Mouse (Mus musculus): ENCODE measurements at regions not wholly inside any gene's neighbourhood (a gene's known extent, or its start where the extent isn't known, plus 50 kb on each side); places are given as distances from the start of the nearest gene placed in this dataset.

- H3K4me2 ChIP-seq: no peak overlapping the region
- no peak overlapping the region for H3K4me3 ChIP-seq (replicated peaks)
- H3K9me3 ChIP-seq (replicated peaks): no peaks in the 10 kb centered on the region
- no peak overlapping the region for H3K27ac ChIP-seq
- no peak overlapping the region for H3K9ac ChIP-seq
- WGBS: 58% methylated on average over 2 of the region's 2 CpGs
- peaks cover 18% of the 10 kb centered on the region for H3K27me3 ChIP-seq
- ATAC-seq (replicated peaks; ENCODE audit: low FRiP score): no peak
- H3K4me1 ChIP-seq: peaks cover 28% of the 10 kb centered on the region
- H3K36me3 ChIP-seq: no peaks in the 10 kb centered on the region
Observed at GRCm38 (mm10) chr8:26840286-26840685, 136.8 kb upstream of the Zfp703 start.

- no peak overlapping the region for H3K27ac ChIP-seq
- 80% methylated on average over 12 of the region's 12 CpGs for WGBS
- H3K9me3 ChIP-seq (replicated peaks): no peaks in the 10 kb centered on the region
- ATAC-seq (replicated peaks; ENCODE audit: low FRiP score): no peak
- no peak overlapping the region for H3K4me3 ChIP-seq (replicated peaks)
- no peak overlapping the region for H3K9ac ChIP-seq
- H3K36me3 ChIP-seq: no peaks in the 10 kb centered on the region
- peaks cover 15% of the 10 kb centered on the region; the same call in 1 of the 2 replicates for H3K27me3 ChIP-seq
- H3K4me1 ChIP-seq: peaks cover 24% of the 10 kb centered on the region
- H3K4me2 ChIP-seq: no peak overlapping the region
Observed at GRCm38 (mm10) chr8:26840745-26841680, 136.1 kb upstream of the Zfp703 start.

- Histone ChIP-seq H3K4me2 (no peak overlapping the region), H3K9ac (no peak overlapping the region), H3K36me3 (no peaks in the 10 kb centered on the region), H3K27me3 (0 out of 2 replicates have a peak, but pooled peaks cover 4% of the 10 kb centered on the region), H3K4me3 (replicated peaks) (no peak overlapping the region), H3K27ac (0 out of 2 replicates have a peak overlapping the region, but pooled peaks have one; percentile 16), H3K4me1 (peaks cover 40% of the 10 kb centered on the region), H3K9me3 (replicated peaks) (no peaks in the 10 kb centered on the region)
- 45% methylated on average over 6 of the region's 6 CpGs for WGBS
- no peak for ATAC-seq (replicated peaks; ENCODE audit: low FRiP score)
Observed at GRCm38 (mm10) chr8:26843714-26844113, 133.4 kb upstream of the Zfp703 start.

GRCm38 (mm10) chr8:26844132-26844808 is 132.9 kb upstream of the Zfp703 start:
- no peak overlapping the region for H3K4me2 ChIP-seq
- peak overlapping the region; percentile 16; the same call in 1 of the 2 replicates for H3K27ac ChIP-seq
- WGBS: 32% methylated on average over 8 of the region's 8 CpGs
- no peaks in the 10 kb centered on the region for H3K36me3 ChIP-seq
- H3K9me3 ChIP-seq (replicated peaks): no peaks in the 10 kb centered on the region
- H3K4me1 ChIP-seq: peaks cover 46% of the 10 kb centered on the region
- ATAC-seq (replicated peaks; ENCODE audit: low FRiP score): 0 out of 2 replicates have a peak, but pooled peaks have one; percentile 24
- H3K9ac ChIP-seq: no peak overlapping the region
- no peak overlapping the region for H3K4me3 ChIP-seq (replicated peaks)
- 0 out of 2 replicates have a peak, but pooled peaks cover 4% of the 10 kb centered on the region for H3K27me3 ChIP-seq

- Histone ChIP-seq H3K27me3 (0 out of 2 replicates have a peak, but pooled peaks cover 6% of the 10 kb centered on the region), H3K4me2 (no peak overlapping the region), H3K36me3 (no peaks in the 10 kb centered on the region), H3K27ac (no peak overlapping the region), H3K4me3 (replicated peaks) (no peak overlapping the region), H3K4me1 (peaks cover 51% of the 10 kb centered on the region), H3K9ac (no peak overlapping the region), H3K9me3 (replicated peaks) (no peaks in the 10 kb centered on the region)
- 80% methylated on average over 6 of the region's 6 CpGs for WGBS
- ATAC-seq (replicated peaks; ENCODE audit: low FRiP score): no peak
Observed at GRCm38 (mm10) chr8:26844809-26845143, 132.3 kb upstream of the Zfp703 start.

GRCm38 (mm10) chr8:26845481-26846194 is 131.5 kb upstream of the Zfp703 start:
- H3K27ac ChIP-seq: no peak overlapping the region
- ATAC-seq (replicated peaks; ENCODE audit: low FRiP score): no peak

GRCm38 (mm10) chr8:26847009-26847408 is 130.1 kb upstream of the Zfp703 start:
- 73% methylated on average over 9 of the region's 9 CpGs for WGBS
- ATAC-seq (replicated peaks; ENCODE audit: low FRiP score): no peak
- Histone ChIP-seq H3K36me3 (no peaks in the 10 kb centered on the region), H3K9me3 (replicated peaks) (no peaks in the 10 kb centered on the region), H3K27ac (no peak overlapping the region), H3K4me2 (no peak overlapping the region), H3K27me3 (0 out of 2 replicates have a peak, but pooled peaks cover 8% of the 10 kb centered on the region), H3K9ac (no peak overlapping the region), H3K4me3 (replicated peaks) (no peak overlapping the region), H3K4me1 (peaks cover 72% of the 10 kb centered on the region)

More at GRCm38 (mm10) chr8:26845481-26846194, 131.5 kb upstream of the Zfp703 start:
- WGBS: 70% methylated on average over 11 of the region's 11 CpGs
- Histone ChIP-seq H3K4me3 (replicated peaks) (no peak overlapping the region), H3K4me2 (no peak overlapping the region), H3K9me3 (replicated peaks) (no peaks in the 10 kb centered on the region), H3K27me3 (0 out of 2 replicates have a peak, but pooled peaks cover 13% of the 10 kb centered on the region), H3K4me1 (peaks cover 58% of the 10 kb centered on the region), H3K9ac (no peak overlapping the region), H3K36me3 (no peaks in the 10 kb centered on the region)

- Histone ChIP-seq H3K9me3 (replicated peaks) (no peaks in the 10 kb centered on the region), H3K4me2 (peak overlapping the region; percentile 13; the same call in 1 of the 2 replicates), H3K9ac (no peak overlapping the region), H3K4me3 (replicated peaks) (no peak overlapping the region), H3K36me3 (no peaks in the 10 kb centered on the region), H3K4me1 (peaks cover 83% of the 10 kb centered on the region), H3K27ac (peak overlapping the region; percentile 49), H3K27me3 (0 out of 2 replicates have a peak, but pooled peaks cover 8% of the 10 kb centered on the region)
- ATAC-seq (replicated peaks; ENCODE audit: low FRiP score): peak; percentile 59
- WGBS: 30% methylated on average over 17 of the region's 17 CpGs
Observed at GRCm38 (mm10) chr8:26848098-26848772, 128.9 kb upstream of the Zfp703 start.

- Histone ChIP-seq H3K27ac (peak overlapping the region; percentile 49; the same call in 1 of the 2 replicates), H3K9ac (no peak overlapping the region), H3K4me1 (peaks cover 84% of the 10 kb centered on the region), H3K36me3 (no peaks in the 10 kb centered on the region), H3K4me2 (0 out of 2 replicates have a peak overlapping the region, but pooled peaks have one; percentile 18), H3K4me3 (replicated peaks) (no peak overlapping the region), H3K27me3 (peaks cover 12% of the 10 kb centered on the region; the same call in 1 of the 2 replicates), H3K9me3 (replicated peaks) (no peaks in the 10 kb centered on the region)
- no peak for ATAC-seq (replicated peaks; ENCODE audit: low FRiP score)
- 58% methylated on average over 19 of the region's 19 CpGs for WGBS
Observed at GRCm38 (mm10) chr8:26848955-26849684, 128.0 kb upstream of the Zfp703 start.

GRCm38 (mm10) chr8:26851871-26852800 is 125.0 kb upstream of the Zfp703 start:
- H3K36me3 ChIP-seq: no peaks in the 10 kb centered on the region
- H3K4me2 ChIP-seq: no peak overlapping the region
- WGBS: 34% methylated on average over 18 of the region's 18 CpGs
- 0 out of 2 replicates have a peak, but pooled peaks have one; percentile 31 for ATAC-seq (replicated peaks; ENCODE audit: low FRiP score)
- peak overlapping the region; percentile 57; the same call in 1 of the 2 replicates for H3K27ac ChIP-seq
- H3K27me3 ChIP-seq: peaks cover 16% of the 10 kb centered on the region
- peaks cover 75% of the 10 kb centered on the region for H3K4me1 ChIP-seq
- H3K9ac ChIP-seq: no peak overlapping the region
- H3K9me3 ChIP-seq (replicated peaks): no peaks in the 10 kb centered on the region
- no peak overlapping the region for H3K4me3 ChIP-seq (replicated peaks)

Measured in kidney, embryonic 15.5 days (tissue).